Mouse (Mus musculus) retina, embryonic 14.5 days (tissue): ENCODE data around the gene Diaph3.
A peak's percentile ranks its signal among the peaks of the same experiment; 100 is the strongest.

ENCODE experiments used
- DNase-seq: peaks from one replicate; pipeline ENCODE4 v3.0.0-alpha.2; 2015; ENCODE audit warnings: low spot score

Diaph3 gene

DNA sequence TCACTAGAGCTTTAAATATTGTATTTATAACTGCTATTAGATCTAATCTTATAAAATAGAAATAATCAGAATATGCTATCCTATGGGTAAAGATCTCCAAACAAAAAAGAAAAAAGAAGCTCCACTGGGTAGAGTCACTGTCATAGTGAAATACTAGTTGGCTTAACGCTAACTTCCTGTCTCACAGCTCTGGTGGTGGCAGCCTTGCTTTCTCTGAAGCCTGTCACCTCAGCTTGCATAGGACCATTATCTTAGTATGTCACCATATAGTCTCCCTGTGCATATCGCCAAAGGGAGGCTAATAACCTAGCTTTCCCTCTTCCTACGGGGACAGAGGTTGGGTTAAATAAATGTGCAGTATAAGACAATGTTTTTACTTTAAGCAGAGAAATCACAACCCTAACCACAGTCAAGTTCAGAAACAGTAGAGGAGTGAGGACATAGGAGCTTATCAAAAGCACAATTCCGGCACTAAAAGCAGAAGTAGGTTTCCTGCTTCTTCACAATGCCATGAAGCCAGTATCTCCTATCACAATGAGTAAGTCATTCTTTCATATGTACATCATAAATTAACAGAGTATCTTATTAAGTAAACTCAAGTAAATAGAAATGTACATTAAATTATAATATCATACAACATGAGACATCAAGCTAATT, 293.8 kb downstream of the Diaph3 start:
- no peak for DNase-seq

DNA sequence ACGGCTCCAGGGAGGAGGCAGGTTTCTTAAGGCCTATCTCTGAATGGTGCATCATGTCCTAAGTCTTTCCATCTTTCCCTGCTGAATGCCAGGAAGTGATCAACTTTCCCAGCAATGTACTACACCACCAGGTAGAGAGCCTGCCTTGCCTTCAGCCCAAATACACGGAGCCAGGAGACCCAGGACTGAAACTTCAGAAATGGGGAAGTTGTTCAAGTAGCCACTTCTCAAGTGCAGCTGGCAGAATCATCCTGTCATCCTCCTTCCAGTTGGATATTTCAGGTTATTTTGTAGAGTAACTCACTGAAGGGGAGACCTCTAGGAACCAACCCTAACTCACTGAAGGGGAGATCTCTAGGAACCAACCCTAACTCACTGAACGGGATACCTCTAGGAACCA, 297.0 kb downstream of the Diaph3 start:
- no peak for DNase-seq

DNA sequence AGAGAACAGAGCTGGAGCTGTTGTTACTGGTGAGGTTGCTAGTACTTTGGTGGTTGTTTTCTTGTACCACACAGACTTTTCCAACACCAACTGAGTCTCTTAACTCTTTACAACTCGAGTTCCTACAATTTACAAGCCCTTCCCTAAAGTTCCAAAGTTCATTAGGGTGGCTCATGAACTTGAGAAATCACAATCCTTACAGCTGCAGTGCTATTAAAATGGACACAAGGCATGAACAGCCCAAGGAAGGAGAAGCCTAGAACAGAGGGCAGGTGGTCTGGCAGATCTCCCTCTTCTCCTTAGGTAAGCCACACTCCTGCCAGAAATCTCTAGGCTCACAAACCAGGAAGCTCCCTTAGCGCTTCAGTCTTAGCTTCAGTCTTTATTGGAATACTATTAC, 303.4 kb downstream of the Diaph3 start:
- no peak for DNase-seq

DNA sequence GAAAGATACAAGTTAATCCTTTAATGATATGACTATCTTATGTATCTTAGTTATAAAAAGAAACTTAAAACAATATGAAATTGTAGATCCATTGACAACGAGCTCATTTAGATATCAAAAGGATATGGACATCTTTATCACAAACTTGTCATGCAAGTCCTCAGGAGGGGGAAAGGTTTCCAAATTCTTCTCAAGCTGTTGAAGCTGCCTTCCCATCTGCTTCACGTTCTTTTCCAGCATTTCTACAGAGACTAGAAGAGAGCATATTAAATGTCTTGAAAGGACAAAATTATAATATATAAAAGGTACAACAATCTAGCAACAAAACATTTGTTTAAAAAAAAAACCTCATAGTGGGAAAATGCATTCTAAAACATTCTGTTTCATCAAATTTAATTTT, 306.2 kb downstream of the Diaph3 start:
- DNase-seq, result no peak

DNA sequence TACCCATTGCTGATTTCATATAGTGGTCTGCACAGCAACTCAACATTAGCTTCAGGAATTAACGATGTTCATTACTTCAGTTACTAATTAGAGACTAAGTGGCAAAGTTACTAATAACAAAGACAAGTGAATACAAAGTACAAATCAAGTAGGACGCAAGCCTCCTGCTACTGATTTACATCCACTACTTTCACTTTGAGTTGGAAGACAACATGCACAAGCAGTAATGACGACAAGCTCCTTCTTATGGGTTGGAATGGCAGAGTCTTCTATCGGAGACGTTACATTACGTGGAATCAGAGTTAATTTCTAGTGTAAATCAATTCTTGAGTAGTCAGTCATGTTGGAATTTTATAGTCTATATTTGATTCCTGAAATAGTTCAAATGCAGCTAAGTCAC, 306.8 kb downstream of the Diaph3 start:
- DNase-seq, result no peak

DNA sequence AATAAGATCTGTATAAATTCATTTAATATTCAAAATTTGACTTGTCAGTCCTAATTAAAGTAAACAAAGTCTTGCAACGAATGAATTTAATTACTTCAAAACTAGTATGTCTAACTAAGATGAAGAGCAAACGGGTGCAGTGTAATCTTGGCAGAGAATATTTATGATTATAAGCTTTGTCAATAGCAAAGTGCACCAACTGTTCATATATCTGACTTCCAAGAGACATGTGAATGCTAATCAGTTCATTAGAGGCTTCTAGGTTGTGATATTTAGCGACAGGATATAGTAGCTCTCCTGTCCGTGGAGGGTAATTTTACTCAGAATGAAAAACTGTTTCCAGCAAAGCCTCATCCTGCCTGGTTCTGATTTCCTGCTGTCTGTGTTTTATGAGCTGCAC, 308.0 kb downstream of the Diaph3 start:
- no peak for DNase-seq

DNA sequence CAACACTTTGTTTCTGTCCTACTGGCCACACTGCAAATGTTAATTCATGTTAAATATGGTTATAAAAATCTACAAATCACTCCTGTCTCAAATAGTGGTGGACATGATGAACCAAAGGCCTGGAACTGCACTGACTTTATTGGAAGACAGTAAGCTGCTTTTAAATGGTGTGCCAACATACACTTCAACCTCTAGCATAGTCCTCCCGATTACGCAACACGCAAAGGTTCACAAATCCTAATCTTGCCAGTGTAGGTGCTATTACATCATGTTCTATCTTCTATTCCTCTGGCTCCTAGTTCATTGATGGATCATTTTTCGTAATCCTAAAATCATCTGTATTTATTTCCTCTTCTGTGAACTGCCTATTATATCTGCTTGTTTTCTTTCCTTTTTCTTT, 324.8 kb downstream of the Diaph3 start:
- DNase-seq, result no peak

DNA sequence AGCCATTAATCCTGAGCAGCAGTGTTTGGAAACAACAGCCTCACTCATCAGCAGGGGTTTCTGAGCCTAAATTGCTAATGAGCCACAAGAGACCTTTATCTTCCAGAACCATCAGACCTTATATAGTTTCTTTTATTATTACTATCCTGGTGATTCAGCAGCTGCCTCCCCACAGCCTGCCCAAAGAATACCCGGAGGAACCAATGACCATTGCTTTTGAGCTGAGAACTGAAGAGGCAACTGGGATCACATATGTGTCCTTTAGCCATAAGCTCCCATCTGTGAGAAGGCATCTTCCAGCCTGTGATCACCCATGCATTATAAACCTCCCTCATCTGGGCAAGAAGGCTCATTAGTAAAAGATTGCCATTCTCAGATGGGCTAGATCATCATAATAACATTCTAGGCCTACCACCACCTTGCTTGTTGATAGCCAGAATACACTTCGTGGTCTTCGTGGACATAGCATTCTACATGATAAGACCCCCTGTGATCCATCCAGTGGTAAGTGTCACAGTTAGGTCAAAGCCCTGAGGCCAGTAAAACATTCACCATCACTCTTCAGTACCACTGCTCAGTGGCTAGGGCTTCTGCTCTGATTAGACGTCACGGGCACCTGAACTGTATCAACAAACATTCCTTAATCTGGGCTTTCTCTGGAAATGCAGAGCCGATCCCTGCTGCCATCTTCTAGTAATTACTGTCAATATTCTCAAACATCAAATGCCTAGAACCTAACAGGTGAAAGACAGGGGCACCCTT, 352.0 kb downstream of the Diaph3 start:
- peak; percentile 35 for DNase-seq

DNA sequence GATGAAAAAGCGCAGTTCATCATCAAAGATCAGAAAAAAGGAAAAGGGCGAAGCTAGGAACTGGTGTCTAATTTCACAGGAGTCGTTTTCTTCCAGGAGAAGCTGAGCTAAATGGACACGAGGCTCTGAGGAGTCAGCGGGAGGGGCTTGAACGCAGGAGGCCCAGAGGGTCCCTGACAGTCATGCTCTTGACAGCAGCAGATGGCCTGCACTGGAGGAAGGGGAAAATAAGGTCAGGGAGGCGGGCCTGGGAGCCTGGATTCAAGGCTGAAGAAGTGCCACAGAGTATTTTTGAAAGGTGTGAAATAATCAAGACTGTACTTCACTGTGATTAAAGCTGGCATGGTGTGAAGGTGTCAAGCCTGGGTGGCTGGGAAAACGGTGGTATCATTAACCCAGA, 354.2 kb downstream of the Diaph3 start:
- DNase-seq, result peak; percentile 76

DNA sequence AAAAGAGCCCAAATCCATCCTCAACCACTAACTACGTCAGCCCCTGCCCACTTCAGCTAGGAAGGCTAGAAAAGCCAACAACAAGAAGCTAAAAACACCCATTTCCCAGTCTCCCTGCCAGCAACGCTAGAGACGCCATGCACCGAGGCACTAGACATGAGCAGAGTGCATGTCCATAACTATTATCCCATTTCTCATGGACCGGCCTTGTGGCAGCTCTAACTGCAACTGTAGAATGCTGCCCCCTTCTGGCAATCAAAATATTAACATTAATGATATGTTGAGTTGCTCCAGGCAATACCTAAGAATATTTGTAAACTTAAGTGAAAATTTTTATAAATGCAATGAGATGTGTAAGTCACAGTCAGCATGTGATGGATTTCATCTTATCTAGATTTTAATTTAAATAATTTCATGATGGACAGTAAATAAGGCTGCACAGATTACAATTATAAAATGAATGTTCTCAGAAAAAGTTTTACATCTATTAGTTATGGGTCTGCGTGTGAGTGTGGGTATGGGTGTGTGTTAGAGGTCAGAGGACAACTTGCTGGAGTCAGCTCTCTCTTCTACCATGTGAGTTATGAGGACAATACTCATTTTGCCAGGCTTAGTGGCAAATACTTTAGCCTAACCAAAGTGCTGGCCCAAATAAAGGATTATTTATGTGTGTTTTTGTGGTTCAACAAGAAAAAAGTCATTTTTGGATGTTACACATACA, 359.3 kb downstream of the Diaph3 start:
- DNase-seq, result peak; percentile 85

DNA sequence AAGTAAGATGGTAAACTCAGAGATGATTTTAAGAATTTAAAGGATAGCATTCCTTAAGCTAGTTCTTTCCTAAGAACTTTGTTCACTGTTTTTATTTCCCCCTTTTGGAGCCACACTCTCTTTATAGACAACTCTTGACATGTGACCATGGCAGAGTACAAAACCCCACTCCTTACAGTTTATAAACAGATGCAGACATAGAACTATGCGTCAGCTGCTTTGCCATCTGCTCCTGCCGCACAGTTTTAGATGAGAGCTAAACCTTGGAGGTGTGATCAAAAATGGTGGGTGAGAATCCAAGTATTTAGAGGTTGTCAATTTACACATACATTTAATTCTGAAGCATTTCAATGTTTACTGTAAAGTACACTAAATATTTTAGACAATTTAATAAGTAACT, 367.7 kb downstream of the Diaph3 start:
- DNase-seq, result no peak

DNA sequence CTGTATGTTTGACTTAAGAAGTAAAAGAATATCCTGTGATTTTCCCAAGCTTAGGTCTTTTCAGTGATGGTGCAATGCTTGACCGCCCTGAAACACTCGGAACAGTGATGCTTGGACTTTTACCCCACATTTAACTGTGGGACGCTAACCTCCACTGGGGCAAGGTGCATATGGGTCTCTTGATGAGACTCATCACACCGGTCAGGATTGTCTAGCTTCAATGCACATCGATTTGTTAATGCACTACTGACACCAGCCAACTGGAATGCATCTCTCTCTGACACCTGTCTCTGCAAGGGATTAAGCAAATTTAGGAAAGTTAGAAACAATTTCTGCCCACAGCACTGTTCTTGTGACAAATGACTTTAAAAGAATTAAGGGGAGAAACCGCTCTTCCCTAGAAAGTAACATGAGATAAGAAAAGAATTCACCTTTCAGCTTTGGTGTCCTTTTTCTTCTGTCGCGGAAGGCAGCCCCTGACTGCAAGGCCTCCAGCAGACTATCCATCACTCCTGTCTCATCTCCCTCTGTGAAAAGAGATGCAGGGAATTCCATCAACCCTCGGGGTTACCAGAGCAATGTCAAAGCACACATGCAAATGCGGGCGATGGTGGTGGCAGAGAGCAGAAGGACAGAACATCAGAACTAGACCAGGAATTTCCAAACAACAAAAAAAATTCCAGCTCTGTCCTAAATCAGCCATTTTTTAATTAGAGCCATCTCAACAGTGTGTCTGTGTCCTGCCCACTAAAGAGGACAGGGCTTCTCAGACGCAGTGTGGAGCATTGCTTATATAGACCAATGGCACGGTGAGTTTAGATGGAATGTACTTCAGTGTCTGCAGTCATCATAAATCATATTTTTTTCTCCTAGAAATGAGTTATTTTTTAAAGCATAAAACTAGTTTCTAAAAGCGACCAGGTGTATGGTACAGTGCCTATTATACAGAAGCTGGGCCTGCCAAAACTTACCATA, 368.6 kb downstream of the Diaph3 start:
- DNase-seq, result no peak

DNA sequence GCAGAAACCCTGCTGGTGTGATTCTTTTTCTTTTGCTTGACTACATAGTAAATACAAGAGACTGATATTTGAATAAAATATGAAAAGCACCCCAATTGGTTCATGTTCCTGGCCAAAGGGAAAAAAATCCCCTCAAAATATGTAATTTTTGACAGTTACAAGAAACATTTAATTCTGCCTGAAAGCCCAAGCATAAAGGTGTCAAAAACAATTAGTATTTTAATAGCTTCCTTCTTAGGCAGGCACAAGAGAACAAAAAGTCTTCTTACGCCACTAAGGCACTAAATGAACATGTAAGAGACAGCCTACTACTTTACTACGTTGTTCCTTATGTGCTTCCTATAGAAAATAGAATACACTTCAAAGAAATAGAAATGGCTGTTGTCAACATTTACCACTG, 376.7 kb downstream of the Diaph3 start:
- peak; percentile 77 for DNase-seq

DNA sequence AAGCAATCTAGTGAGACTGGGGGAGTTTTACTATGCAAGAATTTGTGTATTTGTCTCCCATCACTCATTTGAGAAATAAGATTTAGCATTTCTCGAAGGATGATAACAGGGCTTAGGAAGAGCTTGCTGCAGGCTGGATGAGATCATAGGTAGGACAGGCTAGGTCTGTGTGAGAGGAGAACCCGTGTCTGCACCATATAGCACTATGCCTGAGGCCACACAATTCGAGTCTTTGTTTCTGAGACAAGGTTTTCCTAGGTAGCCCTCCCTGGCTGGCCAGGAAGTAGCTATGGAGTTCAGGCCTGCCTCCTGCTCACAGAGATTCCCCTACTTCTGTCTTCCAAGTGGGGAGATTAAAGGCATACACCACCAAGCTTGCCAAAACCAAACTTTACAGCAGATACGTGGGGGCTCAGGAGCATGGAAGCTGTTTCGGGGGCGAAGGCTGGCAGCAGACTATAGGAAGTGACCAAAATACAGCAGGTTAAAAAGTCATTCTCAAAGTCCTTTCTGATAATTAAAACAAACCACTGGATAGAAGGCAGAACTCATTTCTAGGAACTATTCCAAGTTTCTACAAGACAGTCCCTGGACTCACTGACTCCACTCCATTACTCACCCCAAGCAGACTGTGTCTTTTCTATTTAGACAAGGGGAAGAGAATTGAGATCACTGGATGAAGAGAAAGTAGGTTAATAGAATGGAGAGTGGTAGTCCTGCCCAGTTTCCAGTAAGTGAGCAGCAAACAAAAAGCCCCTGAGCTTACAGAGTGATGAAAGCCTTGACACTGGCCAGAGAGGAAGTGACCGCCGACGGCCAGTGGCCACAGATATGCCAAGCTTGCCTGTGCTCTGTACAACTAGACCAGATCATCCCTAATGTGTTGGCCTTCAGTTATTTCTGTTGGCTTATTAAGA, 383.2 kb downstream of the Diaph3 start:
- DNase-seq, result no peak

DNA sequence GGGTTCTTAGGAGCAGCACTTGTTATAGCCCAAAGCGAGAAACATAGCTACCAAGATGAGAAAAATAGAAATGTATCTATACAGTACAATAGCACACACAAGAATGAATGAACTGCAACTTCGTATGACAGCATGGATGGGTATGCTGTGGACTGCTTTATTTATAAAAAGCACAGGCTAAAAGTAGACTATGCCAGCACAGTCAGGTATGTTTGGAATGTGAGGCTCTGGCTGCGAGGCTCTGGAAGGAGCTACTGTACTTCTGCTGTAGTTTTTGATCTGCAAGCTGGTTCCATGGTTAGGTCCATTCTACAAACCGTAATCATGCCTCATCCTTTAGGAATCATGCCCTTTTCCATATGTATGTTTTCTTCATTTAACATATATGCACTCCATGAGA, 383.9 kb downstream of the Diaph3 start:
- no peak for DNase-seq

DNA sequence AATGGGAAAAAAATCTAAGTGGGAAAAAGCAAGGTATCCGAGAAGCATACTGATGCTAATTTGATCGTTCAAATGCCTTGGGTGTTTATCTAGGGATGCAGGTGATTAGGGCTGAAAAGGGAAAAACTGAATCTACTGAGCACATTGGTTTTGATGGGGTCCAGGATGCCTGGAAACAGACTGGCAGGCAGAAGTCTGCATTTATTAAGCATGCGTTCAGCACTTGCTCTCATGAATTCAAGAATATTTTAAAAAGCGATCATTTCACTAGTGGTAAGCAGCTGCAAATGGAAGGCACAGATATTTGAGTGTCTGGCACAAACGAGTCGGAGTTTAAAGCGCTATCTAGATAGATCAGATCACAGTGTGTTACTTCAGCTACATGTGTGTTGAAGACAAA, 390.7 kb downstream of the Diaph3 start:
- DNase-seq, result no peak

DNA sequence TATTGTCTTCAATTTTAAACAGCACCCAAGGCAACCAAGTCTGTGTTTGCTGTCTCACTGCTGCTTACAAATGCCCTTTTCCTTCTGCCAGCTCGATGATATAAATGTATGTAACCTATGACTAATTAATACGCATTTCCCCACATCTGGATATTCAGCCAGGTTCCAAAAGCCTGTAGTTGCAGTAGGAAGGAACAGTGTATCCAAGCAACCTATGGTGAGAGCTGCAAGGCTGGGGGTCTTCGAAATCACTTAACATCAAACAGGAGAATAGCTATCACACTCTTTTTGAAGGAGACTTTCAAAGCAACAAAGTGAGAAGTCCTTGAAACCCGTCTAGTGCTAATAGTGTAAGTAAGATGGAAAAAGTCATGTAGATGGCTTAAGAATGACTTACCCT, 391.6 kb downstream of the Diaph3 start:
- DNase-seq, result no peak

DNA sequence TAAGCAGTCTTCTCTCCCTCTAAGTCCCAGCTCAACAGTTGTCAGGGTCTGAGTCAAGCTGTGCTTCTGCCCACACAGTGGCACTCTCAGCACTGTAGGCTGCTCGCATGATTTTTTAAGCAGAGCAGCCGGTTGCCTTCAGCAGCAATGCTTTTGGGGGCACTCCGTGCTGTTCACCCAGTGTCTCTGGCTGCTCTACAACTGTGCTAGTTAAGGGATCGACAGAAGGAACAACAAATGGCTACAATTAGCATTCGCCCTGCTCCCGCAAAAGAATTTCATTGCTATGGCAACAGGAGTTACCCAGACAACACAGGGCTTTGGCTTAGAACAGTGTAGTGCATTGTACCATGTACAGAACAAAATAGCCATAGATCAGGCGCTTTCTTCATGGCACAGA, 392.2 kb downstream of the Diaph3 start:
- peak; percentile 82 for DNase-seq

DNA sequence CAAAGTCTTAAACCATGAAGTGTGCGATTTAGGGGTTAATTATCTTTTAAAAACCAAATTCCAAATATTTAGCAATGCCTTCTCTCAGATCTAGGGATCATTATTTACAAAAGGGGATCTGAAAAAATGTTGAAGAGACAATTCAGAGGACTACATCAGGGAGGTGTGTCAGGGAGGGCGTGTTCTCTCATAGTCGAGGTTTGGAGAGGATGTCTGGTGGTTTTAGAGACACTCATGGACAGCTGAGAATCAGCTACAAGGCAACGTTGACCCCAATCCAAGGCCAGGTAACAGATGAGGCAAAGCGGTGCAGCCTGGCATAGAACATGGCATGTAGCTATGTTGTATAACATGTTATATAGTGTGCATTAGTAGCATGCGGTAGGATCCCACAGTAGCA, 396.5 kb downstream of the Diaph3 start:
- DNase-seq, result no peak

DNA sequence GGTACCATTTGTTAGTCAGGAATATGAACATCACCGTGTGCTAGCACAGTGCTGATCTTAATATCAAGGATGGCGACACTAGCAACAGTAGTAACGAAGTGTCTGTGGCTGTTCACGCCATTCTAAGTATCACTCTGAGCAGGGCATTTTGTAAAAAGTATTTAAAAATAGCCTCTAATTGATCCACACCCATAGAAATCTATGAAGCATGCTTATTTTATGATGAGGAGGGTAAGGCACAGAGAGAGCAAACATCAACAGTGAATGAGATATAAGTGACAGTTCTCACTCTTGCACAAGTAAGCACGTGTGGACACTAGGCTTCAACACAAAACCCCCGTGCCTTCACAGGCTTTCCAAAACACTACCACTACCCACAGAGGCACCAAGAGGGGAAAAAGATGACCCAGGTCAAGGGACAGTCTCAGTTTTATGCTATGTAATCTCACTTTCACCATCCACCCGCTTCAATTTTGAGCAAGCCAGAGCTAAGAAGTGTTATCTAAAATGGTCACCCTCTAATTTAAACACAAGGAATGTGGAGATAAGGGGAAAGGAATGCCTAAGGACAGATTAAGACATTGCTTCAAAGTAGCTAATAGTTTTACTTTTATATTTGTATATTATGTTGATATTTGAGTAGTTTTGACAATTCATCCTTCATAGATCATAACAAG, 399.0 kb downstream of the Diaph3 start:
- DNase-seq, result no peak
